Mouse (Mus musculus) G1E (cell line): ENCODE measurements around the gene Hoxa9.

Source experiments
- CTCF ChIP-seq: IDR thresholded peaks from 2 replicates; pipeline ENCODE4 v1.5.1; 2012; ENCODE audit warnings: low read depth, low read length, inconsistent platforms, mixed read lengths
- GATA1 ChIP-seq: IDR thresholded peaks from 2 replicates; pipeline ENCODE4 v1.6.1; 2012; ENCODE audit warnings: borderline replicate concordance, low read length, inconsistent platforms, mixed read lengths
- GATA2 ChIP-seq: IDR thresholded peaks from 2 replicates; pipeline ENCODE4 v1.6.1; 2012; ENCODE audit warnings: low read depth, low read length, inconsistent platforms, borderline replicate concordance
- POLR2AphosphoS5 ChIP-seq: IDR thresholded peaks from 2 replicates; pipeline ENCODE4 v1.6.1; 2012; ENCODE audit warnings: low read depth, low read length, inconsistent platforms; ENCODE audit not compliant: insufficient replicate concordance
- TAL1 ChIP-seq: conservative IDR thresholded peaks from 2 replicates; pipeline ENCODE4 v1.6.1; 2012; ENCODE audit warnings: low read depth, low read length, inconsistent platforms, mixed read lengths

- TF ChIP-seq CTCF = no peak
- no peak for TF ChIP-seq GATA2
- no peak for TF ChIP-seq TAL1
- TF ChIP-seq POLR2AphosphoS5 = no peak
- TF ChIP-seq GATA1 = no peak
Measured at GRCm38 (mm10) chr6:52218643-52219215, 12.2 kb downstream of the Hoxa9 start.
